In the genomic region with DNA sequence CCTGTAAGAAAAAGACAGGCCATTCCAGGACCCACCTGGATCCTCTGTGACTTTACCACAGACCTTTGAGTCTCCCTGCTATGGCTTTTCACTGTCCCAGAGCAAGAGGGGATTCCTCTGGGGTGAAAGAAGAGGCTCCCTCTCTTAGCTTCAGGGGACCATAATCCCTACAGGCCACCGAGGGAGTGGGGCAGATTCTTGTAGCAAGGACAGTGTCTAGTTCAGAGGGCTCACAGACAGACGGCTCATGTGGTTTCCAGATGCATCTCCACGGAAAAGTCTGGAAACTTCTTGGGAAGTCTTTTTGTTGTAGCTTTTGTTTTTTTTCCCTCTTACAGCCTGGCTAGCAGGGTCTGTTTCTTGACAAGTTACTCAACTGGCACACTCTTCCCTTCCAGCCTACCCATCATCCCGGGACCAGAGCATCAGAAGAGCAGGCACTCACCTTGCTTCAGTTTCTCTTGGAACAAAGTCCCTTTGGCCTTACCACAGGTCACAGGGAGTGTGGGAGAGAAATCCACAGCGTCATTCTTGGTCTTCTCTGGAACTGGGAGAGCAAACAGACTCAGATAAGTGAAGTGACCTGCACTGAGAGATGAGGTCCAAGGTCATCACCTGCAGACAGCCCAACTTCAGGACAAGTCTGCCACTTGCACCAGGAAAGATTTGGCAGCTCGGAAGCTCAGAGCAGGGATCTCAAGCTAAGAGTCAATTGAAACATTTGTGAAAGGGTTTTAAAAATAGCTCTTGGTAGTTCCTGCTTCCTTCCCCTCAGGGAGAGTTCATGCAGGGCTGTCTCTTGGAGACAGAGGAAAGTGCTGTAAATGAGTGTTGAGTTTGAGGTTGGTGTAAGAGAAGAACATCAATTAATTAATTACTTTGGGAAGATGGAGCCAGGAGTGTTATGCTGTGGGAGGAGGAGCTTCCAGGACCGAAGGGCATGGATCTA, we compare ENCODE assay signal across 21 mouse cellular contexts. TPM values are rescaled to one million over a fixed set of nuclear protein-coding genes. Genes with fewer than 3 reads are reported as not detected.
A peak's percentile ranks its signal among the peaks of the same experiment; 100 is the strongest.
DNase-seq lines count a peak whose midpoint lies in the region; ATAC-seq and TF ChIP-seq lines count a peak whose summit lies in the region.
"Not testable (repeated sequence)": the region's sequence is repeated elsewhere in the genome, so short reads cannot be mapped to it uniquely, and the experiment has no call there.
"Had no signal": no experiment of that assay in that cellular context is flagged by ENCODE, and none has a peak within 500 bp of the region (broad histone marks: within the 10 kb centered on the region; RNA-seq: fewer than 3 reads in every experiment).

No protein-coding gene starts in this region.

- not testable (repeated sequence) for TF ChIP-seq CTCF in lung, postnatal 0 days (IDR thresholded peaks at IDR 0.05); midbrain, postnatal 0 days (IDR thresholded peaks at IDR 0.05)

- H3K4me3 ChIP-seq in heart, embryonic 15.5 days; intestine, embryonic 14.5 days (ENCODE audit: low read depth, low read length); lung, postnatal 0 days (ENCODE audit: low read depth, low read length); midbrain, postnatal 0 days (ENCODE audit: low read depth, low read length): not testable (repeated sequence)

- H3K4me2 ChIP-seq in heart, embryonic 15.5 days; intestine, embryonic 14.5 days (ENCODE audit: low read length); lung, postnatal 0 days (replicated peaks; ENCODE audit: low read depth, low read length); midbrain, postnatal 0 days (ENCODE audit: low read depth, low read length, poor library complexity, severe bottlenecking): not testable (repeated sequence)

- H3K9me3 ChIP-seq in heart, embryonic 15.5 days (replicated peaks); intestine, embryonic 14.5 days (ENCODE audit: control insufficient read depth, low read length); lung, postnatal 0 days (ENCODE audit: low read length); midbrain, postnatal 0 days (ENCODE audit: low read length): not testable (repeated sequence)

- H3K36me3 ChIP-seq in heart, embryonic 15.5 days; intestine, embryonic 14.5 days (ENCODE audit: control insufficient read depth, insufficient read depth, low read length); lung, postnatal 0 days (ENCODE audit: insufficient read depth, low read length); midbrain, postnatal 0 days (ENCODE audit: insufficient read depth, low read length): not testable (repeated sequence)

- not testable (repeated sequence) for H3K4me1 ChIP-seq in heart, embryonic 15.5 days (replicated peaks); intestine, embryonic 14.5 days (replicated peaks; ENCODE audit: control insufficient read depth, insufficient read depth, low read length); lung, postnatal 0 days (ENCODE audit: insufficient read depth, low read depth, low read length); midbrain, postnatal 0 days (ENCODE audit: insufficient read depth, low read length)

- H3K27ac ChIP-seq in heart, embryonic 15.5 days; intestine, embryonic 14.5 days (ENCODE audit: low read depth); lung, postnatal 0 days (ENCODE audit: low read length); midbrain, postnatal 0 days (ENCODE audit: low read depth, low read length): not testable (repeated sequence)

- peak; percentile 56; the same call in 1 of the 2 replicates for ATAC-seq in cerebellum, adult (ENCODE audit: insufficient number of reproducible peaks, low FRiP score, low TSS enrichment)
- ATAC-seq in erythroid progenitor cell, adult 5-6 weeks (replicated peaks; ENCODE audit: low FRiP score, poor library complexity, severe bottlenecking) = peak; percentile 46
- ATAC-seq in heart, embryonic 15.5 days (replicated peaks; ENCODE audit: insufficient number of reproducible peaks, insufficient read depth, low FRiP score, low read depth) = peak; percentile 35; the same call in 1 of the 2 replicates
- not testable (repeated sequence) for ATAC-seq in intestine, embryonic 14.5 days (replicated peaks; ENCODE audit: low FRiP score, low TSS enrichment, low read depth); lung, postnatal 0 days
- 0 out of 2 replicates have a peak, but pooled peaks have one; percentile 41 for ATAC-seq in midbrain, postnatal 0 days (ENCODE audit: low FRiP score)

- DNase-seq in intestine, embryonic 14.5 days (ENCODE audit: low spot score) = peak; percentile 28
- DNase-seq in lung, postnatal 0 days (ENCODE audit: low spot score) = peak; percentile 1
- DNase-seq in midbrain, postnatal 0 days (ENCODE audit: low spot score) = not testable (repeated sequence)

- H3K9ac ChIP-seq in heart, embryonic 15.5 days; intestine, embryonic 14.5 days (ENCODE audit: low read length); lung, postnatal 0 days (replicated peaks; ENCODE audit: low read depth); midbrain, postnatal 0 days (replicated peaks; ENCODE audit: low read length, poor library complexity, severe bottlenecking): not testable (repeated sequence)

- TF ChIP-seq EP300 in lung, postnatal 0 days (IDR thresholded peaks at IDR 0.05) = not testable (repeated sequence)

- WGBS in heart, embryonic 15.5 days = 58% methylated on average over 6 of the region's 7 CpGs
- WGBS in intestine, embryonic 14.5 days = 62% methylated on average over 6 of the region's 7 CpGs
- WGBS in lung, postnatal 0 days = 54% methylated on average over 6 of the region's 7 CpGs
- WGBS in midbrain, postnatal 0 days = 66% methylated on average over 6 of the region's 7 CpGs

- H3K27me3 ChIP-seq in heart, embryonic 15.5 days; intestine, embryonic 14.5 days (replicated peaks; ENCODE audit: control insufficient read depth, insufficient read depth, low read length); lung, postnatal 0 days (replicated peaks; ENCODE audit: insufficient read depth, low read length); midbrain, postnatal 0 days (ENCODE audit: insufficient read depth, low read length): not testable (repeated sequence)

RNA-seq across cellular contexts. Expression of a gene that starts 4.0 kb away (rescaled TPM):
- total RNA-seq in erythroid progenitor cell, adult 5-6 weeks (2015; ENCODE audit: low replicate concordance) = not detected in 2 replicates
- not detected in 2 replicates for total RNA-seq in erythroid progenitor cell, adult 5-6 weeks (2017; ENCODE audit: low replicate concordance)
- polyA plus RNA-seq in heart, embryonic 15.5 days (2015; fragmentation: Nextera tagmentation; extraction: Ambion mirVana) = 0.38 TPM in 1 of 2 replicates, not detected in the other
- not detected in 2 replicates for polyA plus RNA-seq in intestine, embryonic 14.5 days (2014; fragmentation: Nextera tagmentation; extraction: Ambion mirVana)
- polyA plus RNA-seq in lung, postnatal 0 days (2015; fragmentation: Nextera tagmentation; extraction: Ambion mirVana) = not detected in 2 replicates
- not detected in 2 replicates for total RNA-seq in midbrain, postnatal 0 days (2014; rRNA removed)
- not detected in 2 replicates for polyA plus RNA-seq in midbrain, postnatal 0 days (2015; fragmentation: Nextera tagmentation; extraction: Ambion mirVana)
- total RNA-seq: adrenal gland, adult 2 months; adrenal gland, postnatal 25 days; common myeloid progenitor, adult 5-6 weeks; gastrocnemius, adult 8-10 months; gastrocnemius, postnatal 36 days; heart, adult 18-20 months; heart, postnatal 25 days; hindbrain, postnatal 0 days had no signal
- polyA plus RNA-seq: adrenal gland, adult 2 months; embryonic facial prominence, embryonic 11.5 days; forebrain, embryonic 10.5 days; forebrain, embryonic 15.5 days; heart, embryonic 10.5 days; heart, embryonic 16.5 days; hindbrain, embryonic 13.5 days; hindbrain, postnatal 0 days; intestine, embryonic 15.5 days had no signal

RNA-seq across cellular contexts. Expression of a gene that starts 19.1 kb away (rescaled TPM):
- total RNA-seq in erythroid progenitor cell, adult 5-6 weeks (2015; ENCODE audit: low replicate concordance) = 24.7 and 30.6 TPM in 2 replicates
- 19.3 and 26.7 TPM in 2 replicates for total RNA-seq in erythroid progenitor cell, adult 5-6 weeks (2017; ENCODE audit: low replicate concordance)
- 3.1 and 7.8 TPM in 2 replicates for polyA plus RNA-seq in heart, embryonic 15.5 days (2015; fragmentation: Nextera tagmentation; extraction: Ambion mirVana)
- polyA plus RNA-seq in intestine, embryonic 14.5 days (2014; fragmentation: Nextera tagmentation; extraction: Ambion mirVana) = 2.1 and 2.4 TPM in 2 replicates
- polyA plus RNA-seq in lung, postnatal 0 days (2015; fragmentation: Nextera tagmentation; extraction: Ambion mirVana) = 5.8 and 7.2 TPM in 2 replicates
- 1.0 and 1.2 TPM in 2 replicates for total RNA-seq in midbrain, postnatal 0 days (2014; rRNA removed)
- polyA plus RNA-seq in midbrain, postnatal 0 days (2015; fragmentation: Nextera tagmentation; extraction: Ambion mirVana) = 0.37 and 0.89 TPM in 2 replicates

RNA-seq across cellular contexts. Expression of a gene that starts 20.7 kb away (rescaled TPM):
- 38.6 and 78.4 TPM in 2 replicates for total RNA-seq in erythroid progenitor cell, adult 5-6 weeks (2015; ENCODE audit: low replicate concordance)
- 28.1 and 33.1 TPM in 2 replicates for total RNA-seq in erythroid progenitor cell, adult 5-6 weeks (2017; ENCODE audit: low replicate concordance)
- polyA plus RNA-seq in heart, embryonic 15.5 days (2015; fragmentation: Nextera tagmentation; extraction: Ambion mirVana) = 1.5 and 2.2 TPM in 2 replicates
- polyA plus RNA-seq in intestine, embryonic 14.5 days (2014; fragmentation: Nextera tagmentation; extraction: Ambion mirVana) = 1.3 and 1.4 TPM in 2 replicates
- polyA plus RNA-seq in lung, postnatal 0 days (2015; fragmentation: Nextera tagmentation; extraction: Ambion mirVana) = 6.2 and 7.2 TPM in 2 replicates
- total RNA-seq in midbrain, postnatal 0 days (2014; rRNA removed) = 0.49 and 0.61 TPM in 2 replicates
- 0.38 and 0.49 TPM in 2 replicates for polyA plus RNA-seq in midbrain, postnatal 0 days (2015; fragmentation: Nextera tagmentation; extraction: Ambion mirVana)
